Mouse (Mus musculus) layer of hippocampus, adult 2 months (tissue): ENCODE measurements around the gene Gm3435. TPM values are rescaled to one million over a fixed set of nuclear protein-coding genes. Genes with fewer than 3 reads are reported as not detected.

Source experiments
- DNase-seq, 2 experiments: peaks; one replicate each; pipeline ENCODE4 v3.0.0; 2022; ENCODE audit warnings: low spot score in 2 of 2
- H3K27ac ChIP-seq: fragments of 200-600 bp; 2 replicates; pipeline ENCODE4 v1.8.1; 2022
- H3K4me3 ChIP-seq: fragments of 200-600 bp; 2 replicates; pipeline ENCODE4 v1.8.1; 2022; ENCODE audit warnings: mild to moderate bottlenecking
- CTCF ChIP-seq: fragments of 200-600 bp; conservative IDR thresholded peaks from 2 replicates; pipeline ENCODE4 v1.8.1; 2022; ENCODE audit warnings: antibody characterized with exemption, mild to moderate bottlenecking, moderate library complexity
- total RNA-seq, 2 experiments: library from RNA; stranded (reverse); gene quantifications; 2 replicates each; pipeline ENCODE4 v1.2.3; 2021

Gm3435 gene
- total RNA-seq, 2 experiments from 2014 or later: 5.6 to 5.9 TPM

DNA sequence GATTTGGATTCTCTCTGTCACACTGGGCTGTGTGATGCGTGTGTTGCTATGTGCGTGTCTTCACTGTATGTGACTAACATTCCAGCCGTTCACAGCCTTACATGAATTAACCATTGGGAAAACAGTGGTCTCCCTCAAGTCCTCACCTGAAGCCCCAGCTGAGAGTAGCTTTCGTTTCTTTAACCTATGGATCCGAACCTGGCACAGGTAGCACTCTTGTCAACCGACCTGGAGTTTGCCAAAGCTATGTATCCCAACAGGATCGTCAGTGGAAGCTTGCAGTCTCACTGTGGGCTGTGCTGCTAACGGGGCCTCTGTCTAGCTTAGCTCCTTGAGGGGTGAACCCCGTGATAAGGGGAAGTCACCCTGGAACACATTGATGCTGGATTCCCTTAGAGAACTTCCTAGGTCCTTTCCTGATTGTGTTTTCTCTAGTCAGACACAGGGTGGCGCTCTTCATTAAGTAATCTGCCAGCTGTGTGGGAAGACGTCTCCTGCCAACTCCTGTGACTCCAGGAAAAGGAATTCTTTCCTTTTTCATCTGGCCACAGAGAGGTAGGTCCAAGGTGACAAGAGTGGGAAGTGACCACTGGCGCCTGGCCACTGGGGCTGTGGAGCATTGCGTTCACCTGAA, 55.5 kb downstream of the Gm3435 start:
- Histone ChIP-seq H3K4me3 (peak overlapping the region; percentile 41; the same call in 1 of the 2 replicates), H3K27ac (0 out of 2 replicates have a peak overlapping the region, but pooled peaks have one; percentile 41)
- peak; percentile 91 for TF ChIP-seq CTCF
- DNase-seq: peak; percentile 70 to 80

DNA sequence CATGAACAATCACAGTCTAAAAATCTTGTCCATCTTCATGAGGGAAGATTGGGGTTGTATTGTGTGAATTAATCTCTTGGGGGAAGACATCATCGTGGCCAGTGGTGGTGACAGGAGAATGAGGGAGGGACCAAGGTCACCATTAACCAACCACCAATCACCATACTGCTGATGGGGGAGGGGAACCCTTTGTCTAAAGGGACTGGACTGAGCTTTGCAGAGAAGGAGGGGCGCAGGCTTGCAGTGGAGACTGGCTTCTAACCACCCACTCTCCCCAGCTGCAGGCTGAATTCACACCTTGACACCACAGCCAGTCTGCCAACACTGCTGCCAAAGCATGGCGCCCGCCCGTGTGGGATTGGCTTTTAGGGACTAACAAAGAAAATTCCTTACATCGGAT, 56.1 kb downstream of the Gm3435 start:
- no peak for DNase-seq
- Histone ChIP-seq H3K27ac (0 out of 2 replicates have a peak overlapping the region, but pooled peaks have one; percentile 41), H3K4me3 (peak overlapping the region; percentile 41; the same call in 1 of the 2 replicates)
- TF ChIP-seq CTCF: no peak

DNA sequence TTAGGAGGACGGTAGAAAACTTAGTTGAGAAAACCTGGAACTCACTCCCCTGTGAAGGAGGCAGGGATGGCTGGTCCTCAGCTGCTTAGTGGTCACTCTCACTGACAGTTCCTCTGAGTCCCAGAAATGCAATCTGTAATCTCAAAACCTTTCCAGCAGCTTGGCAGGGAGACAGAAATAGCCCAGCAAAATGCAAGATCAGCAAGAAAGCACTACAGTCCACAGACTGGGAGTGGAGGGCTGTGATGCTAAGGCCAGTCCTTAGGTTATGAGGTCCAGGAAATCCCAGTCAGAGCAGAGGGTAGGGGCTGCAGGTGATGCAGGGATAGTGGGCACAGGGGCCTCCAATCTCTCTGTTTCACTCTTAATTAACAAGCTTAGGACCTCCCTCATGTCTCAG, 56.9 kb downstream of the Gm3435 start:
- no peak for TF ChIP-seq CTCF
- no peak overlapping the region for H3K27ac ChIP-seq
- DNase-seq: no peak
- no peak overlapping the region for H3K4me3 ChIP-seq

DNA sequence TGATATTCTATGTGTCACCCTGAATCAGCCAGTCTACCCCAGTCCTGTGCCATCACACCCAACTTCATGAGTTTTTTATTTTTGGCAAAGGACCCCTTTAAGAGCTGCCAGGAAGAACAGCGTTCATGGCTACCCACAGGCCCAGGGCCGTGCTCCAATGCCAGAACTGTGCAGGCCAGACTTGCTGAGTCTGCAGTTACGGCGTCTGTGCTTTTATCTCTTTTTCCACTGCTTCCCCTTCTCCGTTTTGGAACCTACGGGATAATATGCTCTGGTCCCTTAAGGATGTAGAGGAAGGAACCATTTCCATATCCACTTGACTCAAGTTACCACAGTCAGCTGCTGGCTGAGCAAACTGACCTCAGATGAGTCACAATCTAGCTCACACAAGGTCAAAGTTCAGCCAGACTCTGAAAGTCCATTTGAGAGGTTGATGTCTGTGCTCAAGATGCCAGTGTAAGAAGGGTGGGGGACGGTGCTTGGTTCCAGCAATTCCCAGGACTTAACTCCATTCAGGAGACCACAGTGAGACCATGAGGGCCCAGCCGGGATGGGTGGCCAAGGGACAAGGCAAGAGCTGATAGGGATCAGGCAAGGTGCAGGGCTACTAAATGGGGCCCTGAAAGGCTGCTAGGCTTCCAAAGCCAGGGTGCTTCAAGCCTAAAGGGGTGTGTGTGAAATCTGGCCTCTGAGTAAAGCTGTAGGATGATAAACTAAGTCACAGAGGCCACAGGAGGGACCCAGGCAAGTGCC, 58.2 kb downstream of the Gm3435 start:
- DNase-seq: no peak
- H3K27ac ChIP-seq: no peak overlapping the region
- no peak for TF ChIP-seq CTCF
- no peak overlapping the region for H3K4me3 ChIP-seq

- H3K27ac ChIP-seq: no peak overlapping the region
- DNase-seq: peak in 1 of 2 experiments; percentile 41
- no peak overlapping the region for H3K4me3 ChIP-seq
- no peak for TF ChIP-seq CTCF
These were observed 59.1 kb downstream of the Gm3435 start for GRCm38 (mm10) chr17:15069124-15069523.

Other genes with a start within 250 kb of the Gm3435 start
- gene Wdr27, start 67.0 kb upstream of the Gm3435 start, total RNA-seq: 1 to 10 TPM; 3.9 to 4.2 TPM
- gene 1600012H06Rik, start 67.0 kb upstream of the Gm3435 start, total RNA-seq: 10 to 100 TPM; 17.1 to 18.1 TPM
- 10 to 100 TPM; 55.1 to 55.6 TPM for gene Phf10, start 48.9 kb upstream of the Gm3435 start, total RNA-seq
- 1 to 10 TPM; 8.8 to 9.1 TPM for gene 9030025P20Rik, start 31.7 kb upstream of the Gm3435 start, total RNA-seq
- 1 to 10 TPM in 1 of 2 experiments, not detected in 1; 1.6 TPM for gene Gm3417, start 31.4 kb upstream of the Gm3435 start, total RNA-seq
- 10 to 100 TPM; 53.9 to 69.1 TPM for gene Ermard, start 31.0 kb downstream of the Gm3435 start, total RNA-seq
- gene Tcte3, start 31.3 kb downstream of the Gm3435 start, total RNA-seq: 1 to 10 TPM in 1 of 2 experiments, not detected in 1; 1.3 TPM
- gene Gm3448, start 31.4 kb downstream of the Gm3435 start, total RNA-seq: 10 to 100 TPM in 1 of 2 experiments, 1 to 10 TPM in 1; 7.8 to 11.3 TPM